Mouse (Mus musculus): ENCODE measurements around the gene St6galnac3. TPM values are rescaled to one million over a fixed set of nuclear protein-coding genes. Genes with fewer than 3 reads are reported as not detected.

Gene St6galnac3
- polyA plus RNA-seq, 1 experiment from 2014 or later, result 55.0 TPM

- DNase-seq (ENCODE audit: low spot score) (no peak), ATAC-seq (replicated peaks; ENCODE audit: insufficient number of reproducible peaks, low FRiP score, low TSS enrichment, low read depth) (no peak)
- Histone ChIP-seq H3K4me3 (ENCODE audit: low read depth, low read length) (no peak overlapping the region), H3K36me3 (replicated peaks; ENCODE audit: control insufficient read depth, insufficient read depth, low read depth, low read length) (no peaks in the 10 kb centered on the region), H3K27ac (replicated peaks; ENCODE audit: low read depth, low read length) (peak overlapping the region; percentile 47; the same call in 1 of the 2 replicates), H3K27me3 (ENCODE audit: control insufficient read depth, insufficient read depth, low read length) (no peaks in the 10 kb centered on the region), H3K4me1 (ENCODE audit: control insufficient read depth, insufficient read depth, low read length) (peaks cover 8% of the 10 kb centered on the region), H3K4me2 (ENCODE audit: low read depth, low read length) (no peak overlapping the region), H3K9me3 (replicated peaks; ENCODE audit: control insufficient read depth, low read length) (no peaks in the 10 kb centered on the region), H3K9ac (replicated peaks; ENCODE audit: low read length) (no peak overlapping the region)
- WGBS, result 59% methylated on average over 7 of the region's 7 CpGs
Observed at GRCm38 (mm10) chr3:153692978-153693377, 32.0 kb downstream of the St6galnac3 start.

- DNase-seq (ENCODE audit: low spot score) (peak; percentile 53), ATAC-seq (replicated peaks; ENCODE audit: insufficient number of reproducible peaks, low FRiP score, low TSS enrichment, low read depth) (no peak)
- WGBS, result 30% methylated on average over 11 of the region's 11 CpGs
- Histone ChIP-seq H3K27ac (replicated peaks; ENCODE audit: low read depth, low read length) (peak overlapping the region; percentile 47; the same call in 1 of the 2 replicates), H3K4me1 (ENCODE audit: control insufficient read depth, insufficient read depth, low read length) (peaks cover 8% of the 10 kb centered on the region), H3K36me3 (replicated peaks; ENCODE audit: control insufficient read depth, insufficient read depth, low read depth, low read length) (no peaks in the 10 kb centered on the region), H3K4me3 (ENCODE audit: low read depth, low read length) (no peak overlapping the region), H3K4me2 (ENCODE audit: low read depth, low read length) (no peak overlapping the region), H3K9ac (replicated peaks; ENCODE audit: low read length) (no peak overlapping the region), H3K9me3 (replicated peaks; ENCODE audit: control insufficient read depth, low read length) (no peaks in the 10 kb centered on the region), H3K27me3 (ENCODE audit: control insufficient read depth, insufficient read depth, low read length) (no peaks in the 10 kb centered on the region)
Observed at GRCm38 (mm10) chr3:153692206-153692813, 32.7 kb downstream of the St6galnac3 start.

- H3K27ac ChIP-seq (replicated peaks; ENCODE audit: low read depth, low read length), result no peak overlapping the region
- H3K27me3 ChIP-seq (ENCODE audit: control insufficient read depth, insufficient read depth, low read length), result no peaks in the 10 kb centered on the region
- H3K9ac ChIP-seq (replicated peaks; ENCODE audit: low read length), result no peak overlapping the region
- WGBS, result 20% methylated on average over 4 of the region's 4 CpGs
- peaks cover 8% of the 10 kb centered on the region for H3K4me1 ChIP-seq (ENCODE audit: control insufficient read depth, insufficient read depth, low read length)
- no peaks in the 10 kb centered on the region for H3K9me3 ChIP-seq (replicated peaks; ENCODE audit: control insufficient read depth, low read length)
- no peak overlapping the region for H3K4me3 ChIP-seq (ENCODE audit: low read depth, low read length)
- H3K36me3 ChIP-seq (replicated peaks; ENCODE audit: control insufficient read depth, insufficient read depth, low read depth, low read length), result no peaks in the 10 kb centered on the region
- H3K4me2 ChIP-seq (ENCODE audit: low read depth, low read length), result no peak overlapping the region
- ATAC-seq (replicated peaks; ENCODE audit: insufficient number of reproducible peaks, low FRiP score, low TSS enrichment, low read depth) (no peak), DNase-seq (ENCODE audit: low spot score) (peak; percentile 31)
Observed at GRCm38 (mm10) chr3:153691537-153691936, 33.4 kb downstream of the St6galnac3 start.

GRCm38 (mm10) chr3:153690553-153690952 lies 34.4 kb downstream of the St6galnac3 start:
- H3K27ac ChIP-seq (replicated peaks; ENCODE audit: low read depth, low read length), result peak overlapping the region; percentile 56

GRCm38 (mm10) chr3:153689793-153690291 lies 35.1 kb downstream of the St6galnac3 start:
- WGBS, result 60% methylated on average over 11 of the region's 11 CpGs
- Histone ChIP-seq H3K4me3 (ENCODE audit: low read depth, low read length) (no peak overlapping the region), H3K9me3 (replicated peaks; ENCODE audit: control insufficient read depth, low read length) (no peaks in the 10 kb centered on the region), H3K9ac (replicated peaks; ENCODE audit: low read length) (no peak overlapping the region), H3K4me2 (ENCODE audit: low read depth, low read length) (no peak overlapping the region), H3K4me1 (ENCODE audit: control insufficient read depth, insufficient read depth, low read length) (peaks cover 8% of the 10 kb centered on the region), H3K27ac (replicated peaks; ENCODE audit: low read depth, low read length) (peak overlapping the region; percentile 56; the same call in 1 of the 2 replicates), H3K36me3 (replicated peaks; ENCODE audit: control insufficient read depth, insufficient read depth, low read depth, low read length) (no peaks in the 10 kb centered on the region), H3K27me3 (ENCODE audit: control insufficient read depth, insufficient read depth, low read length) (no peaks in the 10 kb centered on the region)
- DNase-seq (ENCODE audit: low spot score), result no peak
- ATAC-seq (replicated peaks; ENCODE audit: insufficient number of reproducible peaks, low FRiP score, low TSS enrichment, low read depth), result 0 out of 2 replicates have a peak, but pooled peaks have one; percentile 36

More at GRCm38 (mm10) chr3:153690553-153690952, 34.4 kb downstream of the St6galnac3 start:
- Histone ChIP-seq H3K9me3 (replicated peaks; ENCODE audit: control insufficient read depth, low read length) (no peaks in the 10 kb centered on the region), H3K4me3 (ENCODE audit: low read depth, low read length) (no peak overlapping the region), H3K36me3 (replicated peaks; ENCODE audit: control insufficient read depth, insufficient read depth, low read depth, low read length) (no peaks in the 10 kb centered on the region), H3K9ac (replicated peaks; ENCODE audit: low read length) (no peak overlapping the region), H3K4me2 (ENCODE audit: low read depth, low read length) (no peak overlapping the region), H3K27me3 (ENCODE audit: control insufficient read depth, insufficient read depth, low read length) (no peaks in the 10 kb centered on the region), H3K4me1 (ENCODE audit: control insufficient read depth, insufficient read depth, low read length) (peaks cover 8% of the 10 kb centered on the region)
- ATAC-seq (replicated peaks; ENCODE audit: insufficient number of reproducible peaks, low FRiP score, low TSS enrichment, low read depth) (peak; percentile 60), DNase-seq (ENCODE audit: low spot score) (peak; percentile 62)
- WGBS, result 58% methylated on average over 2 of the region's 2 CpGs

GRCm38 (mm10) chr3:153687896-153688295 lies 37.1 kb downstream of the St6galnac3 start:
- Histone ChIP-seq H3K9me3 (replicated peaks; ENCODE audit: control insufficient read depth, low read length) (no peaks in the 10 kb centered on the region), H3K9ac (replicated peaks; ENCODE audit: low read length) (no peak overlapping the region), H3K27me3 (ENCODE audit: control insufficient read depth, insufficient read depth, low read length) (no peaks in the 10 kb centered on the region), H3K4me2 (ENCODE audit: low read depth, low read length) (no peak overlapping the region), H3K4me3 (ENCODE audit: low read depth, low read length) (no peak overlapping the region), H3K27ac (replicated peaks; ENCODE audit: low read depth, low read length) (no peak overlapping the region), H3K36me3 (replicated peaks; ENCODE audit: control insufficient read depth, insufficient read depth, low read depth, low read length) (no peaks in the 10 kb centered on the region), H3K4me1 (ENCODE audit: control insufficient read depth, insufficient read depth, low read length) (peaks cover 6% of the 10 kb centered on the region)
- WGBS, result 77% methylated on average over 5 of the region's 5 CpGs
- ATAC-seq (replicated peaks; ENCODE audit: insufficient number of reproducible peaks, low FRiP score, low TSS enrichment, low read depth) (no peak), DNase-seq (ENCODE audit: low spot score) (no peak)

- Histone ChIP-seq H3K9ac (replicated peaks; ENCODE audit: low read length) (no peak overlapping the region), H3K4me1 (ENCODE audit: control insufficient read depth, insufficient read depth, low read length) (peaks cover under 1% of the 10 kb centered on the region), H3K4me2 (ENCODE audit: low read depth, low read length) (no peak overlapping the region), H3K4me3 (ENCODE audit: low read depth, low read length) (no peak overlapping the region), H3K36me3 (replicated peaks; ENCODE audit: control insufficient read depth, insufficient read depth, low read depth, low read length) (no peaks in the 10 kb centered on the region), H3K9me3 (replicated peaks; ENCODE audit: control insufficient read depth, low read length) (no peaks in the 10 kb centered on the region), H3K27me3 (ENCODE audit: control insufficient read depth, insufficient read depth, low read length) (no peaks in the 10 kb centered on the region), H3K27ac (replicated peaks; ENCODE audit: low read depth, low read length) (no peak overlapping the region)
- 83% methylated on average over 1 of the region's 1 CpGs for WGBS
- ATAC-seq (replicated peaks; ENCODE audit: insufficient number of reproducible peaks, low FRiP score, low TSS enrichment, low read depth) (no peak), DNase-seq (ENCODE audit: low spot score) (no peak)
Observed at GRCm38 (mm10) chr3:153684909-153685308, 40.1 kb downstream of the St6galnac3 start.

- Histone ChIP-seq H3K36me3 (replicated peaks; ENCODE audit: control insufficient read depth, insufficient read depth, low read depth, low read length) (no peaks in the 10 kb centered on the region), H3K9ac (replicated peaks; ENCODE audit: low read length) (no peak overlapping the region), H3K4me2 (ENCODE audit: low read depth, low read length) (no peak overlapping the region), H3K4me3 (ENCODE audit: low read depth, low read length) (no peak overlapping the region), H3K27ac (replicated peaks; ENCODE audit: low read depth, low read length) (no peak overlapping the region), H3K4me1 (ENCODE audit: control insufficient read depth, insufficient read depth, low read length) (no peaks in the 10 kb centered on the region), H3K9me3 (replicated peaks; ENCODE audit: control insufficient read depth, low read length) (no peaks in the 10 kb centered on the region), H3K27me3 (ENCODE audit: control insufficient read depth, insufficient read depth, low read length) (no peaks in the 10 kb centered on the region)
- WGBS, result 94% methylated on average over 10 of the region's 10 CpGs
- ATAC-seq (replicated peaks; ENCODE audit: insufficient number of reproducible peaks, low FRiP score, low TSS enrichment, low read depth) (no peak), DNase-seq (ENCODE audit: low spot score) (no peak)
Observed at GRCm38 (mm10) chr3:153682303-153682702, 42.7 kb downstream of the St6galnac3 start.

All from embryonic facial prominence, embryonic 11.5 days (tissue).